Mouse (Mus musculus) MEL (cell line): ENCODE measurements around the gene Rtbdn.

ENCODE experiments used
- E2F4 ChIP-seq: IDR thresholded peaks from 2 replicates; pipeline ENCODE4 v1.6.1; 2011; ENCODE audit warnings: low read depth, low read length, improper control_type of control experiment, borderline replicate concordance
- MAX ChIP-seq: IDR thresholded peaks from 2 replicates; pipeline ENCODE4 v1.6.1; 2011; ENCODE audit warnings: low read length, improper control_type of control experiment
- RCOR1 ChIP-seq: IDR thresholded peaks from 2 replicates; pipeline ENCODE4 v1.6.1; 2012; ENCODE audit warnings: low read depth, mild to moderate bottlenecking, inconsistent platforms, low read length, improper control_type of control experiment

- peak; percentile 49; the same call in 1 of the 2 replicates for TF ChIP-seq RCOR1
- TF ChIP-seq E2F4, result no peak
- TF ChIP-seq MAX, result peak; percentile 98
Measured at GRCm38 (mm10) chr8:84978248-84978940, 31.6 kb downstream of the Rtbdn start, which contains the start of gene Junb.
